Mouse (Mus musculus): ENCODE data around the gene Sumf1.
A peak's percentile ranks its signal among the peaks of the same experiment; 100 is the strongest.

Sumf1 gene

DNA sequence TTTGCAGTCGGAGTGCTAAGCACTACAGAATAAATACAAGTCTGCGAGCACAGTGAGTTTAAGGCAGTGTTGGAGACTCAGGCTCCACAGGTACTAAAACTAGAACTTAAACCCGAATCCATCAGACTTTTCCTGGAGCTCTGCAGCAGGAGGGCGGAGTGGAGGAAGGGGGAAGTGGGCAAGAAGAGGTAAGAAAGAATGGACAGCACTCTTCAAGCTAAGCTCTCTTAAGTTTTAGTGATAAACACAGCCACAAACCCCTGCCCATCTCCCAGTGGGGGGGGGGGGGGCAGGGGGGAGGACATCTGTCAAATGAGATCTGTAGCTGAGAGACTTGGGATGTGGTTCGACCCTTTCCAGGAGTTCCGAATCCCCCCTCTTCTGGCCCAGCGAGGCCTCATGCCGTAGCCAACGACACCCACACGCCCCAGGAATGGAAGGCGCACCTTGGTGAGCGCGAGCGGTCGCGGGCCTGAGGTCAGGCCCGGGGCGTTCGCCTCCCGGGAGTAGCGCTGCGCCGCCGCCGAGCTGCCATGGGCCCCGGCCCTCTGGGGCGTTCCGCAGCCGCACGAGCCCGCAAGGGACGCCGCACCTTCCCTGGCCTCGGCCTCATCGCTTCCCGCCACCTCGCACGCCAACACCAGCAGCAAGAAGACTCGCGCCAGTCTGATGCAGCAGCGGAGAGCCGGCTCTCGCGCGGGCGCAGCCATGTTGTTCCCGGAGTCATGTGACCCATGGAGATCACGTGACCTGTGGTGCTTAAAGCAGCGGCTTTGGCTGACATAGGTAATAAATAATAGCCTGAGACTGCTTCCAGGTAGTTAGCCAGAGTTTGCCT, at the start of gene Sumf1:
Sumf1 (minus strand) TSS at position 736 of the 838 bp plus-strand sequence.
- peak; percentile 95 for DNase-seq (ENCODE audit: low spot score)

DNA sequence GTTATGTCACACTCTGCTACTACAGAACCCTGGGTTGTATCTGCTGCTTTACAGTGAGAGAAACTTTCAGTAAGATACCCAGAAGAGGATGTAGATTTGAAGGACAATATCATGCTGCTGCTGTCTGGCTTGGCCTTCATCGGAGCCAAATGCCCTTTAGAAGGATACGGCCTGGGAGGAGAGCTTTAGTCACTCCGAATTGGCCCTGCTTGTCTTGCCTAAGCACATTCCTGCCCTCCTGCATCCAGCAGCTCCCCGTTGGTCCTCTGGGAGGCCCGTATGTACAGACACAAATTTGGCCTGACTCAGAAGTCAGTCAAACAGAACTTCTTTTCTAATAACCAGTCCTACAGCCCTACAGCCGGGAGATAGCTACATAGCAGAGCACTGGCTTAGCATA, 49.2 kb upstream of the Sumf1 start:
- no peak for DNase-seq (ENCODE audit: low spot score)

DNA sequence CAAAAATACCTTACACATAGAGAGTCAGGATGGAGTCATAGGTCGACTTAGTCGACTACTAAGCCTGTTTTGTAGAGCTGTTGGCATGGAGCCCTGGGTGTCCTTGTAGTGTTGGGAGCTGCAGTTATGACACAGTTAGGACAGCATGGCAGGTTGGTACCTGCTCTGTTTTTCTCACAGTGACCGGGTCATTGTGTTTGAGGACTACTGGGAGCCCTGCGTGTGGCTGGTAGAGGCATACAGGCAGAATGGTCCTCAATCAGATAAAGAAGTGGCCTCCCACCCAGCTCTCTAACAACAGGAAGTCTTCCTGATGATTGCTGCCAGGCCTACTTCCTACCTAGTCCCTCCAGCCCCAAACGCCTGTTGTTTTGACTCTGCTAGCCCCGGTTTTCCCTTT, 47.7 kb upstream of the Sumf1 start:
- no peak for DNase-seq (ENCODE audit: low spot score)

DNA sequence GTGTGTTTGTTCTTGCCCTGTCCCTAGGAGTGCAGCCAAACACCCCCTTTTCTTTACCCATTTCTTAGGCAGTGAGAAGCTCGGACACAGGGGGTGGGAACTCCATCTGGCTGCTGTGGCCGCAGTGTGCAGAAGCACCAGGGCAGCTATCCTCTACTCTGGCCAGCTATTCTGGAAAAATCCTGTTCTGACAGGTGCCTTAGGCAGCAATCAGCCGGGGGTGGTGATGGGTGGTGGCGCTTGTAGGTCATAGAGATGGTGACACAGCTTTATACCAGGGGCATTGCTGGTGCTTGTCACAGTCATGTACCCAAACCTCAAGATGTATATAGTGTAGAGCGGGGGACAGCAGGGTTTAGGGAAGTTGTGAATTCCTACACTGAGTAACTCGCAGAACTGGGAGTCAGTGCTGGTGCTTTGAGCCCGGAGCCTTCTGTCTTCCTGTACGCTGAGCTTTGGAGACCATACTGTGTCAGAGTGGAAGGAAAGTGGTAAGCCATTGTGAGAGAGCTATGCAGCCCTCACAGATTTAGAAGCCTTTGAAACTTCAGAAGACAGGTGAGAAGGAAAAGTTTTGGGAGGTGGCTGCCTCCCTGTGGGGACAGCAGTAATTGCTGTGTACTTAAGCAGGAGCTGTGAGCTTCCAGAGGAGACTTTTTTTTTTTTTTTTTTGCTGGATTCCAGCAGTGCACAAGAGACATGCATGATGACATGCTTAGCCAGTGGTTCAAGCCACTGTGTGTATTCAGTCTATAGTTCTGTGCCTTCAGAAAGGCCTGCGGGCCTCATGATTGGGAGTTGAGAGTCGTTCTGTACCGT, 46.7 kb upstream of the Sumf1 start:
- DNase-seq (ENCODE audit: low spot score) = no peak

DNA sequence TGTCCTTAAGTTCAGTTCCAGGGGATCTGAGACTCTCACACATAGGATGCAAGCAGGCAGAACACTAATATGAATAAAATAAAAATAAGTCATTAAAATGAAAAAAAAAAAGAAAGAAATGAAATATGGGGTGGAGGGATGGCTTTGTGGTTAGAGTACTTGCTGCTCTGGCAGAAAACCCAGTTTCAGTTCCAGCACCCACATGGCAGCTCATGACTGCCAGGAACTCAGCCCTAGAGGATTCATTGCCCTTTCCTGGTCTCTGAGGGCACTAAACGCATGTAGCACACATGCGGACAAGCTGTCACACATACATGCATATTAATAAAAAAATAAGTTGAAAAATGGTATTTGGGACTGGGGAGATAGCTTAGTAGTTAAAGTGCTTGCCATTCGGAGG, 45.2 kb upstream of the Sumf1 start:
- DNase-seq (ENCODE audit: low spot score) = no peak

DNA sequence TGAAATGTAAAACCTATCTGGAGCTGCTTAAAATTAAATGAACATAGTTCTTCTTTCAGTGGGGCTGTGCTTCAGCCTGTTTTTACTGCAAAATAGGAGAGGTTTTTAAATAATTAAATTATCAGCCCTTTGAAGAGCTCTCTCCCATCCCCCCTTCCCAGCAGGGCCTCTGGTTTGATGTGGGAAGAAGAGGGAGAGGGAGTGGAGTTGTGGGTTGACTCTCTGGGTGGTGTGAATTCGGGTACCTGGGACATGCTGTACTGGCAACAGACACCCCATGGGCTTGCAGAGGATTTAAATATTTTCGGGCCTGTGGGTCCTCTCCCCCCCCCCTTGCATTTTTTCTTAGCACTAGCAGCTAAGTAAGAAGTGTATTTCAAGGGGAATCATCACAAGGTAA, 43.2 kb upstream of the Sumf1 start:
- DNase-seq (ENCODE audit: low spot score) = no peak

DNA sequence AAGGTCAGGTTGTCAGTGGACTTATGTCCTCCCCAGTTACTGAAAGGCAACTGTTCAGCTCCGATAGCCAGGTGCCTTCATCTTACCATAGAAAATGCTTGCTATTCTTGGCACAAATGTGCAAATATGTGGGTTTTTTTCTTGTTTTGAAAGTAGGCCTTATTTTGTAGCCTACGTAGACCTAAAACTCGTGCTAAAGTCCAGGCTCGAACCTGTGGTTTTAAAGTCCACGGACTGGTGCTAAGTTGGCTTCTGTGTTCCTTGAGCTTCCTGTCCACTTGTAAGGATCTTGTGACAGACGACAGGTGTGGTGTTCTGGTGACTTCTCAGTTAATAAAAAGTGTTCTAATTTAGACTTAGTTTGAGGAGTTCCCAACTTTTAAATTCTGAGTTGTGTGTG, 42.7 kb upstream of the Sumf1 start:
- DNase-seq (ENCODE audit: low spot score) = no peak

DNA sequence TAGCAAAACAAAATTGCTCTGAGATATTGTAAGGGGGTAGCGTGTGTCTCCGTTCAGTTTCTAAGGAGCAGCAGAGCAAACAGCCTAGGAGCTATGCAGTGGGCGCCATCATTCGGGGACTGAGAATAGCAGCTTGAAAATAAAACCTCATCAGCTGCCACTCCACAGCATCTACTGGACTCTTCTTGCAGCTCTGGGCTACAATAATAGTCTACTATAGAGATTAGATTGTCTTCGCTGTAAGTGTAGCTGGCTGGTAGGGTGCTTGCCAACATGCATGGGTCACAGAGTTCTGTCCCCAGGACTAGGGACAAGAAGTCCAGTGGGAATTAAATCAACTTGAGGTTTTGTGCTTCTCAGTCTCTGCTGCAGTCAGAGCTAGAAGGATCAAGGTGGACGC, 42.1 kb upstream of the Sumf1 start:
- DNase-seq (ENCODE audit: low spot score) = no peak

DNA sequence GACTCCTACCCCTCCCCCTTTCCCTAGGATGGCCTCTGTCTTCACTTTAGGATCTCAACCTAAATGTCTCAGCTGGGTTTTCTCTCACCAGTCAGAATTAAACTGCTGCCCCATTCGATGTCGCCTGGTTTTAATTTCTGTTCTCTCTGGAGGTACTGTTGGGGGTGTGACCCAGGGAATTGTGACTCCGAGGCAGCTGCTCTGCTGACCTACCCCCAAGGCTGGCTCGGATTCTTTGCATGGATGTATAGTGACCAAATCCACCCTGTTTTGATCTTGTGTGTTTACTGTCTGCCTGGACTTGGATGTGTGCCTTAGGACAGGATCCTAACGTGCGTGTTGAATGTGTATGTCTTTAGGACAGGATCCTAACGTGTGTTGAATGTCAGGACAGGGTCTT, 40.8 kb upstream of the Sumf1 start:
- peak; percentile 34 for DNase-seq (ENCODE audit: low spot score)

DNA sequence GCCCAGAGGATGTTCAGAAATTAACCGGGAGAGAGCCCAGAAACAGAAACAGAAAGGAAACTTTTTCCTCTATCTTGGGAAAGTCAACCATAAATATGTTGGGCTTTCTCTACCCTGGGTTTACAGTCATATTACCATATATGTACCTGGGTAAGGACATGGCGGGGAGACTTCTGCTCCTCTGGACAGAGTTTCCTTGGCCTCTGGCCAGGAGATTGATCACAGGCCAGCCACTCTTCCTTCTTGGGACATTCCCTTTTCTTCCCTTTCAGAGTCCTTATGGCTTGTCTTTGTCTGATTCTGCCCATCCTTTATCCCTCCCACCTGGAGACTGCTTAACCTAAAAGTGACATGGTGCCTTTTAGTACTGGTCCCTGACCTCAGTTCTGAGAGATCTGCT, 39.6 kb upstream of the Sumf1 start:
- no peak for DNase-seq (ENCODE audit: low spot score)

DNA sequence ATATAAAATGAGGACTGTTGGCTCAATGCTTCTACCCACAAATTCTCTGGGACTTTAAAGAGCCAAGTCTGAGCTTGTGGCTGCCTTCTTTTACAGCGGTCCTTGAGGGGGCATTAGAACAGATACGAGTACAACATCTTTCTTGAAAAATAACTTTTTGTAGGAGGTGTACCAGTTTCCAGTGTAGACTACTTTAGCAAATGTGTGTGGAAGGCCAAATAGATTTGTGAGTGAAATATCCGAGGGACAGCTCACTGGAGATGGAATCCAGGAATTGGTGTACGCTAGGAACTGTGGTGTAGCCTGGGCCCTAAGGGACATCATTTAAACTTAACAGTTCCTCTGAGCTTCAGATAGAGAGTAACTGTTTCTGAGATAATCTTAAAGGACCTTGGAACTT, 39.0 kb upstream of the Sumf1 start:
- no peak for DNase-seq (ENCODE audit: low spot score)

DNA sequence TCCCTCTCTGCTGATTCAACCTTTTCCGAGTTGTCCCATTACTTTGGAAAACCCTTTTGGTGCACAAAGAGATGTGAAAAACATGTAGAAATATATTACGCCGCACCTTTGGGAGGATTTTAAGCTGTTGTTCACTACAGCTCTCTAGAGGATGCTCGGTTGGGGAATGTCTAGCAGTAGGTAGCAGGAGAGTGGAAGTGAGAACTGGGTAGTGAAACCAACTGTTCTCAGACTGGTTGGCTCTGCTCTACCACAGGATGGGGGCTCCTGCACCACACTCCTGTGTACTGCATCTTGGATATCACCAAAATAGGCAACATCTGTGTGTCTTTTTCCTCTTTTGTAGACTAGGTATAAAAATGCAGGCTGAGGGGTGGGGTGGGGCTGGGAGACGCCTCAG, 37.5 kb upstream of the Sumf1 start:
- no peak for DNase-seq (ENCODE audit: low spot score)

DNA sequence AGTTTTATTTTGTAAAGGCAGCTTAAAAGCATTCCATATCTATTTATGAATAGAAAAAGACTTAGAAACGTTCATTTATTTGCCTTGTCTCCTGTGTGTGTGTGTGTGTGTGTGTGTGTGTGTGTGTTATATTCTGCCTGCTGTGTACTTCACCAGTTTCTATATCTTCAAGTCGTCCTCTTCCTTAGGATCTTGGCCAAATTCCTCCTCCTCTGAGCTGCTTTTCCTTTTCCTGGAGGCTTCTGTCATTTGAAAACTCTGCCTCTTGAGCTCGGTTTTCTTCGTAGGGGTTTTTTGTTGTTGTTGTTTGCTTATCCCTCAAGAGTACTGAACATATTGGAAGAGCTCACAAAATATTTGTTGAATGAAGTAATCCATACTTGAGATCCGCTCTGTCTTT, 37.1 kb upstream of the Sumf1 start:
- DNase-seq (ENCODE audit: low spot score) = no peak

DNA sequence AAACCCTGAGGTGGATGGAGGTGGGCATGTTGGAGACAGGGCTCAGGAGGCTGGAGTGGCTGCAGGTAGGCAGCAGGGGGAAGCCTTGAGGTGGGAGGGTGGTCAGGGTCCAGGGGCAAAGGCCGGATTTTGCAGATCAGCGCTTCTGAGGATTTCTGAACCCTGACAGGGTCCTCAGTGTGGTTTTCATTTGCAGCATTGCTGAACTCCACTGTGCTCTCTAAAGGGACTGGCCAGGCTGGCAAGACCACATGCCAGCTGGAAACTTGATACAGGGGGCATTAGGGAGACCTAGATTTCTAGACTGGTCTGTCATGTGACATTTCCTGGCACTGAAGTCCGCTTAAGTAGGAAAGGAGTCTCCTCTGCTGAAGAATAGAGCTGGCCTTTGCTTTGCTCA, 32.6 kb upstream of the Sumf1 start:
- no peak for DNase-seq (ENCODE audit: low spot score)

DNA sequence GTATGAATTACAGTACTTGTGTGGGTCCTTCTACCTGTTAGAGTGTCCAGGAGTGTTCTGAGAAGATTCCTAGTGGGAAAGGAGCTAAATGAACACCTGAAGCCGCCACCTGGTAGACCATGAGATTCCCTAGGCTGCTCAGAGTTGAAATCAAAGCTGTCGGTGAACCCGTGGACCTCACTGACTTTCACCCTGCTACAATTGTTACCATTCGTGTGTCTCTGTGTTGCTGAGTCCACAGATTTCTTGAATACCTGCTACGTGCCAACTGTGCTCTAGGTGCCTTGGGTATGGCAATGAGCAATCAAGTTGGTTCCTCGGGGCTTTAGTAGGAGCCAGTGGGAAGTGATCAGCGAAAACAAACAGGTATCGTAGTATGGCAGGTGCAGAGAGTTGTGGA, 31.4 kb upstream of the Sumf1 start:
- DNase-seq (ENCODE audit: low spot score) = no peak

DNA sequence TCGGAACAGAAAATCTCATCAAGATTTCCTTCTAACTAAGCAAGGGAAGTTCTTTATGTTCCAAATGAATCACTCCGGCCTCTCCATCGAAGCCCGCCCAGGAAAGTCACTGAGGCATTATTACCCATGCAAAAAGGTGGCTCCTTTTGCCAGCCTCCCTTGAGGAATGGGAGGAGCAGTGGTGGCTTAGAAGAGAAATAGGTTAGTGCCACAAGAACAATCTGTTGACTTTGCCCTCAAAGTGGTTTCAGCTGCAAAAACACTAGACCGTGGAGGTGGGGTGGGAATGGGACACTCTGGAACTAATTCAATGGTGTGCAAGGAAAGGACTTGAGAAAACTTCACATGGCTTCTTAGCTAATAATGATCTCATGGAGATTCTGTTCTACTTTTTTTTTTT, 30.7 kb upstream of the Sumf1 start:
- no peak for DNase-seq (ENCODE audit: low spot score)

DNA sequence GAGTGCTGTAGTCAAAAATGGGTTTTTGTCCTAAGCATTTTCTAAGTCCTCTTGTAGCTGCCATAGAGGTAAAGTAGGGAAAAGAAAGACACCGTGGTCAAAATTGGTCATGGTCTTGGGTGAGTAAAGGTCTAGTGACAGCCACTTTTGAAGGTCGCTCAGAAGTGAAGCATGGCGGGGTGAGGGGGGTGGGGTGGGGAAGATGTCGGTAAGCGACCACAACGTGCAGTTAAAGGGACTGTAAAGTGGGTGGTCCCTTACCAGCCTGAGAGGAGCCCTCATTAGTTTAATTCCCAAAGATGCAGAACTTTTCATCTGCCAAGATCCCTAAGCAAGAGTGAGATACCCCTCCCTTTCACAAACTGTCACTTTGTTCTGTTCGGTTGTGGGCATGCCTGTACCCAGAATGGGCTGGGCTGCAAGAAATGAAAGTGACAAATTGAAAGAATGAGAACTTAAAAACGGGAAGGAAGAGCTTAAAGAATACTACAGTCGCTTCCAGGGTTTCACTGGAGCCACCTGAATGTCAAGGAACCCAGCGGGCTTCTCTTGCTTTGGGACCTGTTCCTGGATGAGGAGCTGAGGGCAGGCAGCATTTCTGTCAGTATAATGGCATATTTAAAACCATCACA, 29.0 kb upstream of the Sumf1 start:
- no peak for DNase-seq (ENCODE audit: low spot score)

DNA sequence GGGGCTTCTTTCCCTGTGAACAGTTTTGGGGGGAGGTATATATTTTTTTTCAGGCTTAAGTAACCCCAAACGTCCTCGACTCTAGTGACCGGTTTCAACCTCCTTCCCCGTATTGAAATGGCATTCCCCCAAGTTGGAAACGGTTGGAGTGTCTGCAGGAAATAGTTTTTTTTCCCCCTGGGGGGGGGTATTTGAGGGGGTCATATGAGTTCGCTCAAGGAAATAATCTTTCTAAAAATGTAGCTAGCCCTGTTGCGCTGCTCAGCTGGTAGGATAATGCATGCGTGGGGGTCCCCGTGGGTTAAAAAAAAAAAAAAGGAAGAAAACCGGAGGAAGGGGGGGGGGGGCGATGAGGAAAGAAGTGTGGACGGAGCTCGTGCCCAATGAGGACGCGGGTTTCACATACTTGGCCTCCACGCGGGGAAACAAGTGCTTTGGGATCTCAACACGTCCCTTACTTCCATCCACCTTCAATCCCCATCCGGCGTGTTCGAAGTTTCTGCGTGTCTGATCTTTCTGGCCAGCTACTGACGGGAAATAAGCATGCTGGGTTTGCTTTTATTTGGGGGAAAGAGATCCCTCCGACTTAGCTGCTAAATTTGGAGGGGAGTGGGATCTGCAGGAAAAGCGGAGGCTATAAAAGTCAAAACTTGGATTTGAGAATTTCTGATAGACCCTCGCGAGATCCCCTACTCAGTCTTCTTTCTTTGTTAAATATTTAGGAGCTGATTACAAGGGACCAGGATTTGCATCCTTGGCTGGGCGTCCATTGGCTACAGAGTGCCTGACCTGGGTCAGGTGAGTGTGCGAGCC, 28.3 kb upstream of the Sumf1 start:
- peak; percentile 53 for DNase-seq (ENCODE audit: low spot score)

DNA sequence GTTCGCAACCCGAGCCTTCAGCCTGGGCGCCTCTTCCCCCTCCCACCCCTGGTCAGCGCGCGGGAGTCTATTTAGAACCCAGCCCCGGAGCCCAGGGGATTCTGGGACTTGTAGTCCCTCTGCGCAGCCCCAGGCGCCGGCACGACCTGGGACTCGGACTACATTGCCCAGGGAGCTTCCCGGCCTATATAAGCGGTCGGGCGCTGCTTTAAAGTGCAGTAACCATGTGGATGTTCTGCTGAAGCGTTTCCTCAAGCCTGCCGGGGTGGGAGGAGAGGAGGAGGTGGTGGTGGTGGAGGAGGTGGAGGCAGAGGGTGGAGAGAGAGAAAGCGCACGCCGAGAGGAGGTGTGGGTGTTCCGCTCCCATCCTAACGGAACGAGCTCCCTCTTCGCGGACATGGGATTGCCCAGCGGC, 27.5 kb upstream of the Sumf1 start, which contains the start of gene Itpr1:
Itpr1 (plus strand) TSS at position 216 of the 415 bp plus-strand sequence.
- DNase-seq (ENCODE audit: low spot score) = peak; percentile 98

DNA sequence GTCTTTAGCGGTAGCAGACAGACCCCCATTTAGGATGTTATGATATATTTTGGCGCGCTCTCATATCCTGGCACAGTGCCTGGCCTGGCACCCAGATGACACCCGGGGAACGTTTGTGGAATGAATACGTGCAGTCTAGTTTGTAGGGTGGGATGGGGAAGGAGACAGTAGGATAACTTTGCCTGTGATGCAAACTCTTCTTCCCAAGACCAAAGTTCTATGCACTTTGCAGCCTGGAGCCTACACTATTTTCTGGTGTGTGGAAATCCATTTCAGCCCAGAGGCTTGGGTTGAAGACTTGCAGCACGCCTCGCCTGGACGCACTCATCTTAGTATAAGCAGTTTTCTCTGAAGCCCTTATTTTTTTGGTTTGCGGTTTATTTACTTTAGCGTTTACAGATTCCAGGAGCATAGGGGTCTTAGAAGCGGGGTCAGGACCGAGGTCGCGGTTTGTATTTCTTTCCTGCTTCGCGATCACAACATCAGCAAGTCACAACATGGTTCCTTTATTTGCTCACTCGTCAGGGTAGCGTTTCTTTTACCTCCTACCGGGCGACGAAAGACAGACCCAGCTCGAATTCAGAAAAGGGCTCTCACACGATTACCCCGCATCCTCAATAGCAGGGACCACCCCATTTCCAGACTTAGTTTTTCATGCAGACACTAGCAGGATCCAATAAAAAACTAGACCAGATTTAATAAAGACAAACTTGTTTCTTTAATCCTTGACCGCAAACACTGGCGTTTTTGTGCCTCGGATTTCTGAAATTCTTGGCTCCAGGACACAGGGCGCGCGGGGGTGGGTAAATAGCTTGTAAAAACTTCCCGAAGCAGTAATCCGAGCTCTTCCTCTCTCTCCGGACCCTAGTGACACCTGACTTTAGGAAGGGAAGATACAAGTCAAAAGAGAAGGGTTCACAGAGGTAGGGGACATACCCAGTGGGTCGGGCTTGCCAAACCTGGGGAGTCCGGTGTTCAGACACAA, 26.8 kb upstream of the Sumf1 start:
- peak; percentile 74 for DNase-seq (ENCODE audit: low spot score)

All from embryo, embryonic 10.5 days (tissue).